Mouse (Mus musculus) midbrain, embryonic 12.5 days (tissue): Measurements from ENCODE around the gene Gm43518. TPM values are rescaled to one million over a fixed set of nuclear protein-coding genes. Genes with fewer than 3 reads are reported as not detected.
A peak's percentile ranks its signal among the peaks of the same experiment; 100 is the strongest.

Experiments
- ATAC-seq: fragments of 200-750 bp; cut with Nextera tagmentation; 2 replicates; pipeline ENCODE4 v1.8.0; 2017; ENCODE audit warnings: low read depth, moderate TSS enrichment, moderate library complexity; ENCODE audit not compliant: low FRiP score
- H3K27ac ChIP-seq: fragments of 300-500 bp; sonication (generic); replicated peaks from 2 replicates; pipeline ENCODE4 v1.5.1; 2016; ENCODE audit warnings: mild to moderate bottlenecking
- H3K27me3 ChIP-seq: fragments of 300-500 bp; sonication (generic); 2 replicates; pipeline ENCODE4 v1.6.1; 2016; ENCODE audit warnings: mild to moderate bottlenecking
- H3K36me3 ChIP-seq: fragments of 300-500 bp; sonication (generic); 2 replicates; pipeline ENCODE4 v1.6.1; 2016
- H3K4me1 ChIP-seq: fragments of 300-500 bp; sonication (generic); 2 replicates; pipeline ENCODE4 v1.6.1; 2016
- H3K4me2 ChIP-seq: fragments of 300-500 bp; sonication (generic); replicated peaks from 2 replicates; pipeline ENCODE4 v1.6.1; 2016; ENCODE audit warnings: mild to moderate bottlenecking, moderate library complexity
- H3K4me3 ChIP-seq: fragments of 300-500 bp; sonication (generic); 2 replicates; pipeline ENCODE4 v1.5.1; 2016; ENCODE audit warnings: mild to moderate bottlenecking
- H3K9ac ChIP-seq: fragments of 300-500 bp; sonication (generic); replicated peaks from 2 replicates; pipeline ENCODE4 v1.6.1; 2016; ENCODE audit warnings: mild to moderate bottlenecking, moderate library complexity
- H3K9me3 ChIP-seq: fragments of 300-500 bp; sonication (generic); 2 replicates; pipeline ENCODE4 v1.6.1; 2016; ENCODE audit warnings: mild to moderate bottlenecking
- WGBS: fragments of 180-500 bp; shearing (Covaris S2); methylation state at CpG from one replicate; pipeline ENCODE4 v1.1.7; 2016; 5-methylcytosine and 5-hydroxymethylcytosine counted together
- polyA plus RNA-seq: library from polyadenylated mRNA; unstranded; fragments of >200 nt; fragmentation: Nextera tagmentation; extraction: Ambion mirVana; gene quantifications from 2 replicates; pipeline ENCODE4 v1.2.1, GENCODE M21; 2016

Gm43518 gene
- polyA plus RNA-seq, 1 experiment from 2014 or later = 3.4 TPM

DNA sequence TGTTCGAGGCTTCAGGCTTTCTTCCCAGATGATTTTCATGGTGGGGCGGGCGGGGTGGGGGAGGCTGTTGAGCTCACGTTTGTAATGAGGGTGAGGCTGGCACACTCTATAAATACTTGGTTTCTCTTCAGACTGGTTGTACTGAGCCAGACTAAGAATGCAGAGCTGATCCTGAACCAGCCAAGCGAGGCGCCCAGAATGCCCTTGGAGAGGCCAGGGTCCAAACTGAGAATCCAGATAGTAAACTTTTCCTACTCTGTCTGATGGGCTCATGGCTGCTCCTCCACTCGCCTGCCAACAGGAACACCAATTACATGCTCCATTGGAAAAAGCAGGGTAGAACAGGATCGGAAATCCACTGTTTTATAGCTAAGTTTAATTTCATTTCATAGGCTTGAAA, 42.0 kb downstream of the Gm43518 start:
- no peaks in the 10 kb centered on the region for H3K9me3 ChIP-seq
- WGBS = 73% methylated on average over 8 of the region's 8 CpGs
- H3K27ac ChIP-seq = no peak overlapping the region
- H3K27me3 ChIP-seq = peaks cover 25% of the 10 kb centered on the region
- no peaks in the 10 kb centered on the region for H3K36me3 ChIP-seq
- H3K4me1 ChIP-seq = peaks cover 4% of the 10 kb centered on the region; the same call in 1 of the 2 replicates
- no peak overlapping the region for H3K4me3 ChIP-seq
- no peak overlapping the region for H3K4me2 ChIP-seq
- ATAC-seq = no peak
- H3K9ac ChIP-seq = no peak overlapping the region

DNA sequence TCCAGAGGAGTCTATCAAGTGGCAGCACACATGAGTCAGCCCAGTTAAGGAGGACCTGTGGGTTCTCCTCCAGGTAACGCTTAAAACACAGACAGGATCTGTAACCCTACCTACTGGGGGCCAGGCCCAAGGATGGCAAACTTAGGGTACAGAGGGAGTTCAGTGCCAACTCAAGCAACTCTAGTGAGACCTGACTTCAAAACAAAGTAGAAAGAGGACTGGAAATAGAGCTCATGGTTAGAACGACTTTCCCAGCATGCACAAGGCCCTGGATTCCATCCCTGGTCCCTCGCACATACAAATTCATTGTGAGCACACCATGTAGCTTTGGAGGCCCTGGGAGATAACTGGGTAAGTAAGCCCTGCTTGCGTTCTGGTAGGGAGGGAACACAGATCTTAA, 43.4 kb downstream of the Gm43518 start:
- peaks cover 38% of the 10 kb centered on the region for H3K27me3 ChIP-seq
- no peak overlapping the region for H3K4me3 ChIP-seq
- H3K27ac ChIP-seq = no peak overlapping the region
- ATAC-seq = no peak
- 89% methylated on average over 4 of the region's 4 CpGs for WGBS
- no peaks in the 10 kb centered on the region for H3K36me3 ChIP-seq
- H3K4me2 ChIP-seq = no peak overlapping the region
- H3K9me3 ChIP-seq = no peaks in the 10 kb centered on the region
- peaks cover 9% of the 10 kb centered on the region for H3K4me1 ChIP-seq
- H3K9ac ChIP-seq = no peak overlapping the region

GRCm38 (mm10) chr5:123972453-123972852, 45.2 kb downstream of the Gm43518 start:
- Histone ChIP-seq H3K4me2 (no peak overlapping the region), H3K9ac (no peak overlapping the region), H3K36me3 (no peaks in the 10 kb centered on the region), H3K27me3 (peaks cover 48% of the 10 kb centered on the region), H3K4me1 (peaks cover 9% of the 10 kb centered on the region), H3K27ac (no peak overlapping the region), H3K9me3 (no peaks in the 10 kb centered on the region), H3K4me3 (no peak overlapping the region)
- ATAC-seq = no peak
- WGBS = 67% methylated on average over 6 of the region's 6 CpGs

DNA sequence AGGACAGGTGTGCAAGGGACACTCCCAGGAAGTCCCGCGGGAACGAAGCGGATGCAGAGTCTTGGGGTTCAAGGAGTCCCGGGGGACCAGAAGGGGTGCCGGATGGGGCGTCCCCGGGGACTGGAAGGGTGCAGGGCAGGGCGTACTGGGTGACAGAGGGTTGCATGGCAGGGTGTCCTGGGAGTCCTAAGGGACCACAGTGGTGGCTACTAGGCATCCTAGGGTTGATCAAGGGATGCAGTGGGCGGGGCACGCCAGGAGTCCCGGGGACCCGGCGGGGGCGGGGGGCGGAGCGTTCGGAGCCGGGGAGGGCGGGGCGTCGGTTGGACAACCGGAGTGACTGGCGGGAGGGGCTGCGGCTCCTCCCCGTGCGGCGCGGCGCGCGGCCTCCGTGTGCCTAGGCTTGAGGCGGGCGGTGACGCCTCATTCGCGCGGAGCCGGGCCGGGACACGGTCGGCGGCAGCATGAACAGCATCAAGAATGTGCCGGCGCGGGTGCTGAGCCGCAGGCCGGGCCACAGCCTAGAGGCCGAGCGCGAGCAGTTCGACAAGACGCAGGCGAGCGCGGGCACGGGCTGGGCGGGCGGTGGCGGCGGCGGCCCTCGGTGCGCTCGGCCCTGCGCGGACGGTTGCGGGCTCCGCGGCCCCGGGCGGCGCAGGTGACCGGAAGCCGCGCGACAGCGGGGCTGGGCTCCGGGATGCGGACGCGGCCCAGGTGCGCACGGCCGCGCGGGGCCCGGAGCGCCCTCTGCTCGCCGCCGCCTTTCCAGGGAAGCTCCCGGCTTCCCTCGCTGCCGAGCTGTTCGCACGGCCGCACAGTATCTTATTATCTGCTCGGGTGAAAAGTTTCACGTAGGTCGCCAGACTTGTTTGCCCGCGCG, 46.3 kb downstream of the Gm43518 start, which contains the start of gene Hip1r:
Gene Hip1r, plus strand, starts transcription at position 330 of the 880 bp plus-strand sequence.
- Histone ChIP-seq H3K27me3 (peaks cover 48% of the 10 kb centered on the region), H3K4me1 (peaks cover 9% of the 10 kb centered on the region), H3K4me2 (peak within 1 kb of the TSS; percentile 92), H3K9ac (peak within 1 kb of the TSS; percentile 75), H3K9me3 (no peaks in the 10 kb centered on the region), H3K36me3 (no peaks in the 10 kb centered on the region), H3K4me3 (peak within 1 kb of the TSS; percentile 82), H3K27ac (peak within 1 kb of the TSS; percentile 22; the same call in 1 of the 2 replicates)
- ATAC-seq = peak; percentile 68
- 1% methylated on average over 72 of the region's 106 CpGs for WGBS

GRCm38 (mm10) chr5:123974179-123974485, 46.9 kb downstream of the Gm43518 start:
- under 1% methylated on average over 14 of the region's 14 CpGs for WGBS
- no peak overlapping the region for H3K27ac ChIP-seq
- peak overlapping the region; percentile 92 for H3K4me2 ChIP-seq
- peak overlapping the region; percentile 75 for H3K9ac ChIP-seq
- no peaks in the 10 kb centered on the region for H3K9me3 ChIP-seq
- H3K27me3 ChIP-seq = peaks cover 48% of the 10 kb centered on the region
- H3K36me3 ChIP-seq = no peaks in the 10 kb centered on the region
- no peak for ATAC-seq
- peak overlapping the region; percentile 82 for H3K4me3 ChIP-seq
- H3K4me1 ChIP-seq = peaks cover 9% of the 10 kb centered on the region

DNA sequence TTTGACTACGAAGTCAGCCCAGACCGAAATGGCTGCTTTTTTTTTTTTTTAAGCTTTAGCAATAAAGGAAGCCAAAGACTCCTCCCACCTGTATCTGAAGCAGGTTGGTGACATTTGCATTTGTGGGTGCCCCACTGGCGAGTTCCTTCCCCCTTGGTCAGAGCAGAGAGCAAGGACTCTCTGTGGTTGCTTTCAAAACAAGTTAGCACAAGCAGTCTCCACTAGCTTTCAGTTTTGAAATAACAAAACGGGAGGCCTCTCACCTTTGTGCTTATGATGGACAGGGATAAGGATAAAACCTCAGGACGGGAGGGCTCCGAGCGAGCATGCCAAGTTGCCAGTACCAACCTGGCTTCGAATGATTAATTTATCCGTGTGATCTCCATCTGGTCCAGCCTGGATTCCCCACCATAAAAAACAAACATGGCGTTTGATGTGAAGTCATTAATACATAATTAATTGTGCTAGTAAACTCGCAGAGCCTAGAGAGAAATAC, 47.4 kb downstream of the Gm43518 start:
- peak overlapping the region; percentile 82 for H3K4me3 ChIP-seq
- H3K27ac ChIP-seq = no peak overlapping the region
- H3K4me1 ChIP-seq = peaks cover 9% of the 10 kb centered on the region
- peaks cover 48% of the 10 kb centered on the region for H3K27me3 ChIP-seq
- no peaks in the 10 kb centered on the region for H3K36me3 ChIP-seq
- peak overlapping the region; percentile 92 for H3K4me2 ChIP-seq
- no peak overlapping the region for H3K9ac ChIP-seq
- ATAC-seq = no peak
- H3K9me3 ChIP-seq = no peaks in the 10 kb centered on the region
- 39% methylated on average over 11 of the region's 11 CpGs for WGBS

DNA sequence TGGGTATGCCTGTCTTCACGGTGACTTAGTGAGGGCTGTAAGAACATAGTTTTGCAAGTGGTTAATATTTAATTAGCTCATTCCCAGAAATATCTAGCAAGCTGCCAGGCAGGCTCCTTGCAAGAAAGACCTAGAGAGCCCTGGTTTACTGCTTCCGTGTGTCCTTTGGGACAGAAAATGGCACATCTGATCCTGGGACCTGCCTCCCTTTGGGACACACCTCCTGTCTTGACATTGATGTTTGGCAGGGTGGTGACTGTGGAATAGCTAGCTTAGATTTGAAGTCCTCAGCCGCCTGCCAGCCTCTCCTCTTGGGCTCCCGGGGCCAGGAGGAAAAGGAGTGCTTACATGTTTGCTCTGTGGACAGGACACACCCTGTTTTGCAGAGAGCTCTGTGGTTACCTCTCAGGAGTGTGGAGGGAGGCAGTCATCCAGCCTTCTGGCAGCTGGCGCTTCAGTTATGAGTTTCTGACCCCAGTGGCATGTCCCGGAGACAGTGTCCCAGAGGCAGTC, 48.5 kb downstream of the Gm43518 start:
- no peak for ATAC-seq
- H3K4me1 ChIP-seq = peaks cover 9% of the 10 kb centered on the region
- no peaks in the 10 kb centered on the region for H3K9me3 ChIP-seq
- H3K36me3 ChIP-seq = no peaks in the 10 kb centered on the region
- no peak overlapping the region for H3K9ac ChIP-seq
- no peak overlapping the region for H3K4me3 ChIP-seq
- H3K27ac ChIP-seq = no peak overlapping the region
- no peak overlapping the region for H3K4me2 ChIP-seq
- H3K27me3 ChIP-seq = peaks cover 41% of the 10 kb centered on the region
- WGBS = 82% methylated on average over 6 of the region's 6 CpGs

GRCm38 (mm10) chr5:123977231-123977630, 50.0 kb downstream of the Gm43518 start:
- H3K4me1 ChIP-seq = peaks cover 9% of the 10 kb centered on the region
- 43% methylated on average over 3 of the region's 3 CpGs for WGBS

GRCm38 (mm10) chr5:123978131-123978530, 50.9 kb downstream of the Gm43518 start:
- 85% methylated on average over 5 of the region's 5 CpGs for WGBS
- ATAC-seq = no peak

More at GRCm38 (mm10) chr5:123977231-123977630, 50.0 kb downstream of the Gm43518 start:
- peaks cover 33% of the 10 kb centered on the region for H3K27me3 ChIP-seq
- H3K4me3 ChIP-seq = no peak overlapping the region
- no peak overlapping the region for H3K27ac ChIP-seq
- H3K36me3 ChIP-seq = no peaks in the 10 kb centered on the region
- no peak overlapping the region for H3K9ac ChIP-seq
- no peak for ATAC-seq
- no peak overlapping the region for H3K4me2 ChIP-seq
- H3K9me3 ChIP-seq = no peaks in the 10 kb centered on the region

DNA sequence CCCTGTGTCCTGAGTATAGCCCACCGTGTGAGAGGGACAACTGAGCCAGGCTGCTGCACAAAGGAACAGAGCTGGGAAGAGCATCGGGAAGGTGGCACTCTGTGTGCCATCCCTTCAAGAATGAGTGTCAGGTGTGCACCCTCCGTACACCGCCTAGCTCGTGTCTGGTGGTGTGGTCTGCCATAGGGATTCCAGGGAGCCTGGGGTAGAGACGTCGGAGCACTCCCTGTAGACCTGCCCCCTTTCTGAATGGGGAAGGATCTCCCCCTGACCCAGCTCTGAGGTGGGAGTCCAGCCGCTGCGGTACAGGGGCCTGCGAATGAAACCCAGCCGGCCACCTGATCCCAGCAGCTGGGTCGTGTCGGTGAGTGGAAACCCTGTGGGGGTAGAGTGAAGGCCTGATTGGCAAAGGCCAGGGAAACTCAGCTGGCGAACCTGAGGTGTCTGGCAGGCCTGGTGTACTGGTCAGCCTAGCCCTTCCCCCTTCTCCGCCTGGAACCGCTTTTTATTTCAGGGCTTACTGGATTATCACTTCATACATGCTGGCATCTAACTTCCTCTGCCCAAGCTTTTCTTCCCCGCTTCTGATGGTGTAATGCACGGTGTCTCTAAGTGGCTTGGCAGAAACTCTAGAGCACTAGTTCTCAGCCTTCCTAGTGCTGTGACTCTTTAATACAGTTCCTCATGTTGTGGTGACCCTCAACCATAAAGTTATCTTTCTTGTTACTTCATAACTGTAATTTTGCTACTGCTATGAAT, 52.2 kb downstream of the Gm43518 start:
- no peak for ATAC-seq
- H3K9me3 ChIP-seq = no peaks in the 10 kb centered on the region
- no peak overlapping the region for H3K4me2 ChIP-seq
- H3K27ac ChIP-seq = no peak overlapping the region
- H3K4me1 ChIP-seq = peaks cover 4% of the 10 kb centered on the region
- no peak overlapping the region for H3K9ac ChIP-seq
- H3K27me3 ChIP-seq = peaks cover 22% of the 10 kb centered on the region
- 73% methylated on average over 18 of the region's 18 CpGs for WGBS
- no peaks in the 10 kb centered on the region for H3K36me3 ChIP-seq
- H3K4me3 ChIP-seq = no peak overlapping the region

More at GRCm38 (mm10) chr5:123978131-123978530, 50.9 kb downstream of the Gm43518 start:
- H3K9ac ChIP-seq = no peak overlapping the region
- H3K36me3 ChIP-seq = no peaks in the 10 kb centered on the region
- H3K4me3 ChIP-seq = no peak overlapping the region
- no peaks in the 10 kb centered on the region for H3K9me3 ChIP-seq
- peaks cover 27% of the 10 kb centered on the region for H3K27me3 ChIP-seq
- H3K4me1 ChIP-seq = peaks cover 9% of the 10 kb centered on the region
- no peak overlapping the region for H3K4me2 ChIP-seq
- H3K27ac ChIP-seq = no peak overlapping the region

- no peak for ATAC-seq
Measured at GRCm38 (mm10) chr5:123979980-123980369, 52.8 kb downstream of the Gm43518 start.

More at GRCm38 (mm10) chr5:123979980-123980369, 52.8 kb downstream of the Gm43518 start:
- no peak overlapping the region for H3K4me2 ChIP-seq
- H3K27ac ChIP-seq = no peak overlapping the region
- WGBS = 59% methylated on average over 4 of the region's 4 CpGs
- no peak overlapping the region for H3K9ac ChIP-seq
- no peaks in the 10 kb centered on the region for H3K36me3 ChIP-seq
- no peak overlapping the region for H3K4me3 ChIP-seq
- H3K4me1 ChIP-seq = no peaks in the 10 kb centered on the region; the same call in 1 of the 2 replicates
- no peaks in the 10 kb centered on the region for H3K9me3 ChIP-seq
- peaks cover 16% of the 10 kb centered on the region for H3K27me3 ChIP-seq
